Mouse (Mus musculus): ENCODE measurements around the gene Gtpbp1.

DNA sequence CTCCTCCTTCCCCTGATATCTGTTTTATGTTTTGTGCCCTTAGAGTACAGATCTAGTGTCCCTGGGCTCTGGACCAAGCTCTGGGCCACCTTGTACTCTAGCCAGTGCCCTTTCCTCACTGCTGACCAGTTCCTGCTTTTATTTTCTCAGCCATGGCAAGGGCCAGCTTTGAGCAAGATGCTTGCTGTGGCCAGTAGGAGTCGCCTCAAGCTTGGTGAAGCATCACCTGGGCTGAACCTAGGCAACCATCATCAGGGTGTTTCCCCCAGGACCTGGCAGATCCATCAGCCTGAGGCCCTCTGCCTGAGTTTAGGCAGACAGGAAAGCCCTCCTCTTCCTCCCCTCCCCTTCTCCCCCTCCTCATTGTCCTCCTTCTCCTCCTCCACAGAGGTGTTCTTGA is 32.8 kb downstream of the Gtpbp1 start:
- TF ChIP-seq CTCF (conservative IDR thresholded peaks at IDR 0.05; ENCODE audit: insufficient read depth, insufficient read length, low read depth, low read length) (peak; percentile 87), POLR2A (IDR thresholded peaks at IDR 0.05; ENCODE audit: low read depth, low read length) (no peak)
